Mouse (Mus musculus) limb, embryonic 10.5 days (tissue): ENCODE results near the gene Bnc1. TPM values are rescaled to one million over a fixed set of nuclear protein-coding genes. Genes with fewer than 3 reads are reported as not detected.

ENCODE experiments used
- DNase-seq: peaks from one replicate; pipeline ENCODE4 v3.0.0-alpha.2; 2017; ENCODE audit warnings: low spot score
- H3K27ac ChIP-seq: fragments of 300-500 bp; sonication (generic); 2 replicates; pipeline ENCODE4 v1.5.1; 2016; ENCODE audit warnings: mild to moderate bottlenecking
- H3K27me3 ChIP-seq: fragments of 300-500 bp; sonication (generic); 2 replicates; pipeline ENCODE4 v1.6.1; 2016; ENCODE audit warnings: low read depth, mild to moderate bottlenecking; ENCODE audit not compliant: poor library complexity, severe bottlenecking
- H3K36me3 ChIP-seq: fragments of 300-500 bp; sonication (generic); 2 replicates; pipeline ENCODE4 v1.6.1; 2016; ENCODE audit warnings: mild to moderate bottlenecking, moderate library complexity
- H3K4me1 ChIP-seq: fragments of 300-500 bp; sonication (generic); 2 replicates; pipeline ENCODE4 v1.6.1; 2016
- H3K4me3 ChIP-seq: fragments of 300-500 bp; sonication (generic); 2 replicates; pipeline ENCODE4 v1.5.1; 2016; ENCODE audit warnings: mild to moderate bottlenecking, moderate library complexity
- H3K9me3 ChIP-seq: fragments of 300-500 bp; sonication (generic); replicated peaks from 2 replicates; pipeline ENCODE4 v1.6.1; 2016; ENCODE audit warnings: mild to moderate bottlenecking
- WGBS: fragments of 180-500 bp; shearing (Covaris S2); methylation state at CpG from one replicate; pipeline ENCODE4 v1.1.7; 2016; 5-methylcytosine and 5-hydroxymethylcytosine counted together
- polyA plus RNA-seq: library from polyadenylated mRNA; unstranded; fragments of >200 nt; fragmentation: Nextera tagmentation; extraction: Ambion mirVana; gene quantifications from 2 replicates; pipeline ENCODE4 v1.2.1, GENCODE M21; 2016

Bnc1 gene
- polyA plus RNA-seq, 1 experiment from 2014 or later = 3.0 TPM

GRCm38 (mm10) chr7:81920314-81920713 lies 71.8 kb downstream of the Bnc1 start:
- Histone ChIP-seq H3K9me3 (no peaks in the 10 kb centered on the region), H3K27me3 (no peaks in the 10 kb centered on the region), H3K4me3 (no peak overlapping the region), H3K27ac (no peak overlapping the region), H3K36me3 (peaks cover 7% of the 10 kb centered on the region), H3K4me1 (peaks cover 16% of the 10 kb centered on the region)
- 85% methylated on average over 4 of the region's 4 CpGs for WGBS
- no peak for DNase-seq

DNA sequence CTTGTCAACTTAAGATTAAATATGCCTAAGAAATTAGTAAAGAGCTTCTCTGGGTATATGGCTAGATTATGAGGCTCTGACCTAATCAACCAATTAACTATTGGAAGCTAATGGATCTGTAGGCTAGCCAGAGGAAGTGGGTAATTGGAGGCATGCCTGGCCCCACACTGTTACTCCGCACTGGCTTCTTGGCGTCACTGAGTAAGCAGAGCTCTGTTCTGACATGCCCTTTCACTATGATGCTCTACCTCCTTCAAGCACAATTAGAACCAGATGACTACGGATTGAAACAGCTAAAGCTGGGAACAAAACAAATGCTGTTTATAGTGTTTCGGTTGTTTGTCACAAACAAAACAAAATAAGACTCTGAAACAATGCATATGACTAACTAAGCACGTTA lies 73.8 kb downstream of the Bnc1 start:
- H3K4me1 ChIP-seq = peaks cover 8% of the 10 kb centered on the region
- 24% methylated on average over 5 of the region's 5 CpGs for WGBS
- H3K4me3 ChIP-seq = no peak overlapping the region
- H3K27me3 ChIP-seq = no peaks in the 10 kb centered on the region
- H3K27ac ChIP-seq = peak overlapping the region; percentile 56; the same call in 1 of the 2 replicates
- peak; percentile 43 for DNase-seq
- no peaks in the 10 kb centered on the region for H3K9me3 ChIP-seq
- H3K36me3 ChIP-seq = peaks cover 7% of the 10 kb centered on the region

Other genes with a start within 250 kb of the Bnc1 start
- gene Ramac, start 229.4 kb downstream of the Bnc1 start, polyA plus RNA-seq = 111 TPM in 2 replicates
- 50.7 and 53.3 TPM in 2 replicates for gene 3110040N11Rik, start 202.8 kb downstream of the Bnc1 start, polyA plus RNA-seq
- gene Btbd1, start 162.9 kb downstream of the Bnc1 start, polyA plus RNA-seq = 58.5 and 59.4 TPM in 2 replicates
- gene Gm10160, start 136.5 kb downstream of the Bnc1 start, polyA plus RNA-seq = not detected in 2 replicates
- 9.2 and 9.9 TPM in 2 replicates for gene Tm6sf1, start 133.3 kb downstream of the Bnc1 start, polyA plus RNA-seq
- gene Hdgfl3, start 57.8 kb downstream of the Bnc1 start, polyA plus RNA-seq = 24.2 and 29.8 TPM in 2 replicates
- gene Sh3gl3, start 181.5 kb upstream of the Bnc1 start, polyA plus RNA-seq = 11.1 and 15.6 TPM in 2 replicates